Mouse (Mus musculus): ENCODE results near the gene St3gal2.
"Not testable (repeated sequence)": the region's sequence is repeated elsewhere in the genome, so short reads cannot be mapped to it uniquely, and the experiment has no call there.

DNA sequence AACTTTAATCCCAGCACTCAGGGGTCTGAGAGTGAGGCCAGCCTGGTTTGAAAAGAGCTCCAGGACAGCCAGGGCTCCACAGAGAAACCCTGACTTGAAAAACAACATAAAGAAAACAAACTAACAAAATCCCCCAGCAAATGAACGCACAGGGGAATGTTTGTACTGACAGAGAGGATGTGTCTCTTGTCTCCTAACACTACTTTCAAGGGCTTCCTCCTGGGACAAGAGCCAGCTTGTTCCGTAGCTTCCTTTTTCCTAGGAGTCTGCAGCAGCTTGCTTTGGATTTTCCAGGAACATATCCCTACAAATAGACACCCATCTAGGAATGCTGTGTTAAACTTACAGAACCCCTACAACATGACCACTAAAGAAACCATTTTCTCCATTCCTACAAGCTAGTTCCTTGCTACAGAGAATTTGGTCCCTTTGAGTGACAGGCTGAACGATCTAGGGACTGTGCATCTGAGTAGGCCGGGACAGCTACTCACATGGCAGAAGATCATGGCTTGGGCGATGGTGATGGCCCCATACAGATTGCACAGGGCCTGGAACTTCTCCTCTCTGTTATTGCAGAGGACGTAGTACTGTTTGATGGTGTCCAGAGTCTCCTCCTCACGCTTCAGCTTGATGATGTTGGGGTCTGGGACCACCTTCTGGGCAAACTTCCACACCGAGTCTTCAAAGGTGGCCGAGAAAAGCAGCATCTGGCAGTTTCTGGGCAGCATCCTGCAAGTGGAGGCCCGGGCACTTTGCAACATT lies 90.7 kb downstream of the St3gal2 start:
- not testable (repeated sequence) for TF ChIP-seq POLR2A (IDR thresholded peaks at IDR 0.05; ENCODE audit: insufficient read depth, low read depth, low read length); CTCF (IDR thresholded peaks at IDR 0.05); EP300 (IDR thresholded peaks at IDR 0.05; ENCODE audit: insufficient read depth, low read depth, low read length)
